Mouse (Mus musculus): ENCODE data around the gene Ubxn7.

Gene Ubxn7

DNA sequence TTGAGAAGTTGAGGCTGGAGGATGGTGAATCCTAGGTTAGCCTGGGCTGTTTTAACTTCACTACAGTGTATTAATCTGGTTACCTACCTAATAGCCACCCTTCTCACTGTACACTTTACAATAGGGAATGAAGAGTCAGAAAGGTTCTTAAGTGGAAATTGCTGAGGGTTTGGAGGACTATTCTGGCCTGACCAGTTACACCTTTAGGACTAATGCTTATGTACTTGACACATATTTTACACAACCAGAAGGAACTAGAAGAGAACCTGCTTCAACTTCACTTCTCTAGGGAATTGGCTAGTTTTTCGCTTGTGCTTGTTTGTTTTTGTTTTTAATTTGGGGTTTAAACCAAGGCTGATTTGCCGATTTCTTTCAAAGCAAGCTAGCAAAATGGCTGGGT is 101.1 kb downstream of the Ubxn7 start:
- no peak for DNase-seq (ENCODE audit: low spot score)

GRCm38 (mm10) chr16:32434066-32434465 is 102.0 kb downstream of the Ubxn7 start:
- no peak for DNase-seq (ENCODE audit: low spot score)

- no peak for DNase-seq (ENCODE audit: low spot score)
Observed at GRCm38 (mm10) chr16:32434691-32435090, 102.6 kb downstream of the Ubxn7 start.

GRCm38 (mm10) chr16:32436657-32437056 is 104.6 kb downstream of the Ubxn7 start:
- DNase-seq (ENCODE audit: low spot score), result no peak

GRCm38 (mm10) chr16:32437266-32437665 is 105.2 kb downstream of the Ubxn7 start:
- DNase-seq (ENCODE audit: low spot score), result no peak

- no peak for DNase-seq (ENCODE audit: low spot score)
Observed at GRCm38 (mm10) chr16:32441432-32441831, 109.4 kb downstream of the Ubxn7 start.
